In genomic region chr10:25318405-25318804, GRCm38 (mm10) we compare ENCODE assay signal across 17 mouse cellular contexts. TPM values are rescaled to one million over a fixed set of nuclear protein-coding genes. Genes with fewer than 3 reads are reported as not detected.
A peak's percentile ranks its signal among the peaks of the same experiment; 100 is the strongest.
DNase-seq lines count a peak whose midpoint lies in the region; ATAC-seq lines count a peak whose summit lies in the region.
"Had no signal": no experiment of that assay in that cellular context is flagged by ENCODE, and none has a peak within 500 bp of the region (broad histone marks: within the 10 kb centered on the region; RNA-seq: fewer than 3 reads in every experiment).

No protein-coding gene starts in this region.

- H3K9me3 ChIP-seq in liver, embryonic 15.5 days (replicated peaks): no peaks in the 10 kb centered on the region
- no peaks in the 10 kb centered on the region for H3K9me3 ChIP-seq in liver, embryonic 11.5 days (ENCODE audit: control insufficient read depth, low read length)
- H3K9me3 ChIP-seq: forebrain, embryonic 15.5 days; hindbrain, embryonic 15.5 days had no signal

- no peaks in the 10 kb centered on the region for H3K36me3 ChIP-seq in liver, embryonic 15.5 days (replicated peaks)
- H3K36me3 ChIP-seq in liver, embryonic 11.5 days (ENCODE audit: control insufficient read depth, insufficient read depth, low read length): no peaks in the 10 kb centered on the region
- H3K36me3 ChIP-seq in macrophage (ENCODE audit: inconsistent target): no peaks in the 10 kb centered on the region
- H3K36me3 ChIP-seq: forebrain, embryonic 15.5 days; hindbrain, embryonic 15.5 days had no signal

- peak; percentile 12; the same call in 1 of the 2 replicates for ATAC-seq in liver, embryonic 15.5 days (ENCODE audit: insufficient read depth)
- ATAC-seq in liver, embryonic 11.5 days (replicated peaks; ENCODE audit: low FRiP score): no peak
- ATAC-seq in inflammation-experienced regulatory T-cells, adult 6 months: no peak
- ATAC-seq: activated CD4-positive, CD25-positive, alpha-beta regulatory T cell, adult 4 months; forebrain, embryonic 15.5 days had no signal

- H3K27me3 ChIP-seq in liver, embryonic 15.5 days: 0 out of 2 replicates have a peak, but pooled peaks cover 4% of the 10 kb centered on the region
- no peaks in the 10 kb centered on the region for H3K27me3 ChIP-seq in liver, embryonic 11.5 days (replicated peaks; ENCODE audit: control insufficient read depth, insufficient read depth, low read length)
- H3K27me3 ChIP-seq: forebrain, embryonic 15.5 days; hindbrain, embryonic 15.5 days had no signal

- H3K27ac ChIP-seq in liver, embryonic 15.5 days (replicated peaks): no peak overlapping the region
- H3K27ac ChIP-seq in liver, embryonic 11.5 days (ENCODE audit: low read depth, low read length): no peak overlapping the region
- peak overlapping the region; percentile 75 for H3K27ac ChIP-seq in macrophage
- H3K27ac ChIP-seq: forebrain, embryonic 15.5 days; hindbrain, embryonic 15.5 days had no signal

- no peaks in the 10 kb centered on the region for H3K79me2 ChIP-seq in macrophage (ENCODE audit: inconsistent target)

- 18% methylated on average over 5 of the region's 5 CpGs for WGBS in liver, embryonic 15.5 days (ENCODE audit: insufficient replicate concordance)
- 50% methylated on average over 5 of the region's 5 CpGs for whole genome bisulfite sequencing in liver, embryonic 11.5 days
- WGBS in macrophage (ENCODE audit: missing documents): 0% methylated on average over 5 of the region's 5 CpGs

- no peak overlapping the region for H3K9ac ChIP-seq in liver, embryonic 15.5 days
- H3K9ac ChIP-seq in liver, embryonic 11.5 days (ENCODE audit: low read depth, low read length): no peak overlapping the region
- H3K9ac ChIP-seq: forebrain, embryonic 15.5 days; hindbrain, embryonic 15.5 days had no signal

- H3K4me1 ChIP-seq in liver, embryonic 15.5 days (replicated peaks): 0 out of 2 replicates have a peak, but pooled peaks cover 5% of the 10 kb centered on the region
- H3K4me1 ChIP-seq in liver, embryonic 11.5 days (replicated peaks; ENCODE audit: control insufficient read depth, insufficient read depth, low read length): no peaks in the 10 kb centered on the region

- DNase-seq in heart, adult 18-20 months: peak; percentile 15 to 43
- no peak for DNase-seq in heart, postnatal 36 days
- no peak for DNase-seq in liver, embryonic 11.5 days (ENCODE audit: low spot score)
- DNase-seq in MEL-GATA-1-ER (ENCODE audit: extremely low read depth, low read depth): peak; percentile 81
- DNase-seq in adrenal gland, adult 18-20 months (ENCODE audit: low spot score in 2 of 2): no peak
- DNase-seq: cerebellum, adult 18-20 months; gastrocnemius, postnatal 10 days; kidney, adult 18-20 months; kidney, postnatal 4 days; right cerebral cortex, adult 18-20 months; thymus, adult 18-20 months had no signal

- intact Hi-C loops in heart, postnatal 36 days (cut with DNase I): no loop called here

- H3K4me2 ChIP-seq in liver, embryonic 15.5 days: no peak overlapping the region
- H3K4me2 ChIP-seq in liver, embryonic 11.5 days: no peak overlapping the region
- H3K4me2 ChIP-seq: forebrain, embryonic 15.5 days; hindbrain, embryonic 15.5 days had no signal

- no peak overlapping the region for H3K4me3 ChIP-seq in liver, embryonic 15.5 days (replicated peaks)
- H3K4me3 ChIP-seq in liver, embryonic 11.5 days (ENCODE audit: low read depth, low read length): no peak overlapping the region
- H3K4me3 ChIP-seq in macrophage (ENCODE audit: inconsistent target): no peak overlapping the region
- H3K4me3 ChIP-seq: forebrain, embryonic 15.5 days; hindbrain, embryonic 15.5 days had no signal

RNA-seq across cellular contexts. Expression of gene Akap7, which starts 10.7 kb away (rescaled TPM):
- total RNA-seq in heart, adult 18-20 months (2021): 10 to 100 TPM; 52.6 to 62.5 TPM
- 10 to 100 TPM; 53.2 to 68.6 TPM for total RNA-seq in heart, postnatal 36 days (2021)
- polyA plus RNA-seq in liver, embryonic 15.5 days (2015; fragmentation: Nextera tagmentation; extraction: Ambion mirVana): 17.8 and 22.2 TPM in 2 replicates
- 21.6 and 25.3 TPM in 2 replicates for polyA plus RNA-seq in liver, embryonic 11.5 days (2014; fragmentation: Nextera tagmentation; extraction: Ambion mirVana)
- total RNA-seq in macrophage (2018; cell fraction: chromatin; rRNA removed): 10 to 100 TPM; 12.1 to 60.6 (median 42.5) TPM
- total RNA-seq in macrophage (2018; cell fraction: cytosol; rRNA removed): 10 to 100 TPM; 13.8 to 22.4 (median 18.9) TPM
- total RNA-seq in macrophage (2018; cell fraction: nucleus; rRNA removed): 10 to 100 TPM; 13.8 to 67.6 (median 29.7) TPM
- polyA plus RNA-seq in macrophage (2018): 12.5 to 57.2 TPM (median 15.2 TPM) in 3 replicates
- polyA plus RNA-seq in inflammation-experienced regulatory T-cells, adult 6 months (2017; shearing (Covaris generic)): 1 to 10 TPM; 1.5 to 5.7 (median 3.0) TPM
- total RNA-seq in adrenal gland, adult 18-20 months (2021): 10 to 100 TPM; 64.9 to 65.4 TPM

RNA-seq across cellular contexts. Expression of gene Epb41l2, which starts 41.2 kb away (rescaled TPM):
- 10 to 100 TPM; 38.5 to 38.7 TPM for total RNA-seq in heart, adult 18-20 months (2021)
- 10 to 100 TPM; 42.0 to 55.8 TPM for total RNA-seq in heart, postnatal 36 days (2021)
- 9.7 and 10.0 TPM in 2 replicates for polyA plus RNA-seq in liver, embryonic 15.5 days (2015; fragmentation: Nextera tagmentation; extraction: Ambion mirVana)
- 29.6 and 31.1 TPM in 2 replicates for polyA plus RNA-seq in liver, embryonic 11.5 days (2014; fragmentation: Nextera tagmentation; extraction: Ambion mirVana)
- 1,000 to 10,000 TPM in 2 of 26 experiments, 100 to 1,000 TPM in 24; 195 to 1,240 (median 272) TPM for total RNA-seq in macrophage (2018; cell fraction: chromatin; rRNA removed)
- total RNA-seq in macrophage (2018; cell fraction: cytosol; rRNA removed): 10 to 100 TPM; 40.0 to 71.2 (median 45.1) TPM
- 100 to 1,000 TPM; 105 to 802 (median 185) TPM for total RNA-seq in macrophage (2018; cell fraction: nucleus; rRNA removed)
- 42.5 to 101 TPM (median 80.5 TPM) in 3 replicates for polyA plus RNA-seq in macrophage (2018)
- polyA plus RNA-seq in inflammation-experienced regulatory T-cells, adult 6 months (2017; shearing (Covaris generic)): 10 to 100 TPM; 14.8 to 20.7 (median 18.3) TPM
- total RNA-seq in adrenal gland, adult 18-20 months (2021): 10 to 100 TPM; 49.6 to 94.7 TPM

Comparison
In these comparisons a context has a peak if more than half of its experiments do, and no peak if none do; other contexts are left out.
1. DNase-seq: peak in heart, adult 18-20 months (2 of 2) and MEL-GATA-1-ER (single experiment); none in heart, postnatal 36 days (0 of 2), liver, embryonic 11.5 days (single experiment) and adrenal gland, adult 18-20 months (0 of 2).